Mouse (Mus musculus) embryonic facial prominence, embryonic 10.5 days (tissue): ENCODE measurements around the gene Flii. TPM values are rescaled to one million over a fixed set of nuclear protein-coding genes. Genes with fewer than 3 reads are reported as not detected.

Experiments
- DNase-seq: peaks from one replicate; pipeline ENCODE4 v3.0.0-alpha.2; 2017; ENCODE audit warnings: low spot score
- H3K27ac ChIP-seq: fragments of 300-500 bp; sonication (generic); replicated peaks from 2 replicates; pipeline ENCODE4 v1.5.1; 2016; ENCODE audit warnings: mild to moderate bottlenecking
- H3K27me3 ChIP-seq: fragments of 300-500 bp; sonication (generic); replicated peaks from 2 replicates; pipeline ENCODE4 v1.6.1; 2016; ENCODE audit warnings: low read depth, mild to moderate bottlenecking; ENCODE audit not compliant: poor library complexity, severe bottlenecking
- H3K36me3 ChIP-seq: fragments of 300-500 bp; sonication (generic); replicated peaks from 2 replicates; pipeline ENCODE4 v1.6.1; 2016; ENCODE audit warnings: mild to moderate bottlenecking, moderate library complexity
- H3K4me1 ChIP-seq: fragments of 300-500 bp; sonication (generic); 2 replicates; pipeline ENCODE4 v1.6.1; 2016
- H3K4me3 ChIP-seq: fragments of 300-500 bp; sonication (generic); 2 replicates; pipeline ENCODE4 v1.5.1; 2016; ENCODE audit warnings: mild to moderate bottlenecking, moderate library complexity
- H3K9me3 ChIP-seq: fragments of 300-500 bp; sonication (generic); 2 replicates; pipeline ENCODE4 v1.6.1; 2016; ENCODE audit warnings: mild to moderate bottlenecking
- WGBS: fragments of 180-500 bp; shearing (Covaris S2); methylation state at CpG from one replicate; pipeline ENCODE4 v1.1.7; 2016; 5-methylcytosine and 5-hydroxymethylcytosine counted together
- microRNA-seq: library from miRNA; unstranded; fragments of <30 nt; microRNA quantifications from one replicate; pipeline ENCODE4, GENCODE M21; 2017
- polyA plus RNA-seq: library from polyadenylated mRNA; unstranded; fragments of >200 nt; fragmentation: Nextera tagmentation; extraction: Ambion mirVana; gene quantifications from 2 replicates; pipeline ENCODE4 v1.2.1, GENCODE M21; 2016

The Flii gene
- polyA plus RNA-seq, 1 experiment from 2014 or later: 71.9 TPM

- under 1% methylated on average over 73 of the region's 73 CpGs for WGBS
- peak within 1 kb of the TSS; percentile 92 for H3K4me3 ChIP-seq
- H3K4me1 ChIP-seq: peaks cover 47% of the 10 kb centered on the region
Observed at GRCm38 (mm10) chr11:60699524-60700075, 27.5 kb downstream of the Flii start, which contains the start of gene Llgl1. Gene Llgl1 (plus strand): TSS chr11:60699723.

DNA sequence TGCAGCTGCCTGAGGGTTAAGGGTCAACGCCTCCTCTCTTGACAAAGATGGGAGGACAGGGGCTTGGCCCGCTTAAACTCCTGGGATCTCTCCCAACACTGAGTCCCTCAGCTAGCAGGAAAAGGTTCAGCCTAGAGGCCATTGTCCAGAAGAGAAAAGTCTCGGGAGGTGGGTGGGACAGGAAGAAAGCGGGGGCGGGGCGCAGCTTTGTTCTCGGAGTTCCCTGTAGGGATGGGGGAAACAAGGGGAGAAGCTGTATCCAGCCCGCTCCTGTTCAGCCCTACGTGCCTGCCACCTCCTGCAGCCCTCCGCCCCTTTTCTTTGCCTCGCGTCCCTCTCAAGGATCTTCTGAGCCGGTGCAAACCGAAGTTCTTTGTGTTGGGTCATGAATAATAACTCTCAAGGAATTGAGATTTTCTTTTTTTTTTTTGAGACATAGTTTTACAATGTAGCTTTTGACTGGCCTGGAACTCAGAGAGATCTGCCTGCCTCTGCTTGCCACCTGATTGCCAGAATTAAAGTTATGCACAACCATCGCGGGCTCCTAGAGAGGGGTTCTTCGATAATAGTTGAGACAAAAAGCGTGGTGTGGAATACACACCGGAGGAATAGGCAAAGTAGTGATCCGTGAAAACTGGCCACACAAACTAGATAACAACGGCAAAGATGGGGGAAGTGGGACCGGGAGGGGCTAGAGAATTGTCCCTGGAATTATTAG is 28.1 kb downstream of the Flii start:
- Histone ChIP-seq H3K4me1 (peaks cover 47% of the 10 kb centered on the region), H3K4me3 (peak overlapping the region; percentile 92), H3K36me3 (peaks cover 24% of the 10 kb centered on the region), H3K27me3 (no peaks in the 10 kb centered on the region), H3K9me3 (no peaks in the 10 kb centered on the region), H3K27ac (peak overlapping the region; percentile 97)
- DNase-seq: peak; percentile 88
- WGBS: 2% methylated on average over 22 of the region's 22 CpGs

More at GRCm38 (mm10) chr11:60699524-60700075, 27.5 kb downstream of the Flii start, which contains the start of gene Llgl1:
- Histone ChIP-seq H3K27me3 (no peaks in the 10 kb centered on the region), H3K9me3 (no peaks in the 10 kb centered on the region), H3K36me3 (peaks cover 30% of the 10 kb centered on the region), H3K27ac (peak within 1 kb of the TSS; percentile 97)
- peak; percentile 99 for DNase-seq

GRCm38 (mm10) chr11:60697561-60697960 is 29.5 kb downstream of the Flii start:
- DNase-seq: no peak
- H3K4me3 ChIP-seq: no peak overlapping the region
- H3K4me1 ChIP-seq: peaks cover 34% of the 10 kb centered on the region
- 73% methylated on average over 2 of the region's 2 CpGs for WGBS
- H3K27me3 ChIP-seq: no peaks in the 10 kb centered on the region
- H3K36me3 ChIP-seq: peaks cover 10% of the 10 kb centered on the region
- H3K9me3 ChIP-seq: no peaks in the 10 kb centered on the region
- 0 out of 2 replicates have a peak overlapping the region, but pooled peaks have one; percentile 97 for H3K27ac ChIP-seq

DNA sequence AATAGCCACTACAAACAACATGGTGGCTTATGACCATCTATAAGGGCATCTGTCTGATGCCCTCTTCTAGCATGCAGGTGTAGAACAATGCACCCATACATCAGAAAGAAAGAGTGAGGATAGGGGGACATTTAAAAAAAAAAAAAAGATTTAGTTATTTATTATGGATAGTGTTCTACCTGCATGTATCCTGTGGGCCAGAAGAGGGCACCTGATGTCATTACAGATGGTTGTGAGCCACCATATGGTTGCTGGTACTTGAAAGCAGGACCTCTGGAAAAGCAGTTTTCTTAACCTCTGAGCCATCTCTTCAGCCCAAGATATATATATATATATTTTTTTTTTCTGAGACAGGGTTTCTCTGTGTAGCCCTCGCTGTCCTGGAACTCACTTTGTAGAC is 30.9 kb downstream of the Flii start:
- Histone ChIP-seq H3K27me3 (no peaks in the 10 kb centered on the region), H3K27ac (no peak overlapping the region), H3K36me3 (no peaks in the 10 kb centered on the region), H3K9me3 (no peaks in the 10 kb centered on the region), H3K4me1 (peaks cover 20% of the 10 kb centered on the region), H3K4me3 (no peak overlapping the region)
- DNase-seq: no peak
- 74% methylated on average over 1 of the region's 1 CpGs for WGBS

Small RNA genes lying within 50 kb of the gene (microRNA-seq; reads per million reads assigned to microRNA genes)
- gene Mir5100: 3.4 reads per million, percentile 4 among the genes with 10 or more reads in this experiment

Other genes starting within 250 kb of the Flii start
- gene Alkbh5, start 190.9 kb downstream of the Flii start, polyA plus RNA-seq: 39.1 and 40.1 TPM in 2 replicates
- 125 and 133 TPM in 2 replicates for gene Llgl1, start 27.5 kb downstream of the Flii start, polyA plus RNA-seq
- gene Mief2, start 1.1 kb upstream of the Flii start, polyA plus RNA-seq: 14.4 and 15.6 TPM in 2 replicates
- 27.3 and 28.1 TPM in 2 replicates for gene Top3a, start 50.1 kb upstream of the Flii start, polyA plus RNA-seq
- 8.8 and 9.0 TPM in 2 replicates for gene Smcr8, start 50.3 kb upstream of the Flii start, polyA plus RNA-seq
- gene Shmt1, start 84.5 kb upstream of the Flii start, polyA plus RNA-seq: 98.3 and 109 TPM in 2 replicates
- 30.0 and 30.5 TPM in 2 replicates for gene Dhrs7b, start 103.4 kb upstream of the Flii start, polyA plus RNA-seq
- 69.5 and 71.6 TPM in 2 replicates for gene Tmem11, start 152.0 kb upstream of the Flii start, polyA plus RNA-seq
- 17.6 and 19.9 TPM in 2 replicates for gene Natd1, start 187.5 kb upstream of the Flii start, polyA plus RNA-seq
- 79.7 and 87.1 TPM in 2 replicates for gene Map2k3, start 204.8 kb upstream of the Flii start, polyA plus RNA-seq